Mouse (Mus musculus) olfactory bulb, adult 2 months (tissue): ENCODE measurements around the gene Etnk1.

ENCODE experiments used
- CTCF ChIP-seq: fragments of 200-500 bp; IDR thresholded peaks from 2 replicates; pipeline ENCODE4 v1.5.1; 2012; ENCODE audit warnings: low read depth, mild to moderate bottlenecking, low read length, moderate library complexity; ENCODE audit not compliant: insufficient read depth
- POLR2A ChIP-seq: fragments of 200-500 bp; IDR thresholded peaks from 2 replicates; pipeline ENCODE4 v1.6.1; 2012; ENCODE audit warnings: mild to moderate bottlenecking, low read depth, low read length, moderate library complexity; ENCODE audit not compliant: insufficient read depth

- no peak for TF ChIP-seq CTCF
- peak; percentile 60 for TF ChIP-seq POLR2A
Measured at GRCm38 (mm10) chr6:143166452-143167357, at the start of gene Etnk1.
